Mouse (Mus musculus) heart, embryonic 11.5 days (tissue): ENCODE measurements around the gene Naif1. TPM values are rescaled to one million over a fixed set of nuclear protein-coding genes. Genes with fewer than 3 reads are reported as not detected.

Experiments used
- ATAC-seq: fragments of 200-750 bp; cut with Nextera tagmentation; replicated peaks from 2 replicates; pipeline ENCODE4 v1.8.0; 2017; ENCODE audit warnings: moderate library complexity; ENCODE audit not compliant: insufficient number of reproducible peaks, low FRiP score, low TSS enrichment
- H3K27ac ChIP-seq: fragments of 300-500 bp; sonication (generic); 2 replicates; pipeline ENCODE4 v1.5.1; 2014; ENCODE audit warnings: mild to moderate bottlenecking, low read depth, low read length
- H3K27me3 ChIP-seq: fragments of 300-500 bp; sonication (generic); 2 replicates; pipeline ENCODE4 v1.6.1; 2014; ENCODE audit warnings: mild to moderate bottlenecking, low read length, mixed read lengths; ENCODE audit not compliant: control insufficient read depth, insufficient read depth
- H3K36me3 ChIP-seq: fragments of 300-500 bp; sonication (generic); 2 replicates; pipeline ENCODE4 v1.6.1; 2014; ENCODE audit warnings: mild to moderate bottlenecking, low read length, moderate library complexity, mixed read lengths; ENCODE audit not compliant: control insufficient read depth, insufficient read depth
- H3K4me1 ChIP-seq: fragments of 300-500 bp; sonication (generic); 2 replicates; pipeline ENCODE4 v1.6.1; 2014; ENCODE audit warnings: low read length; ENCODE audit not compliant: control insufficient read depth, insufficient read depth
- H3K4me2 ChIP-seq: fragments of 300-500 bp; sonication (generic); 2 replicates; pipeline ENCODE4 v1.6.1; 2014; ENCODE audit warnings: mild to moderate bottlenecking, moderate library complexity
- H3K4me3 ChIP-seq: fragments of 300-500 bp; sonication (generic); 2 replicates; pipeline ENCODE4 v1.5.1; 2014; ENCODE audit warnings: low read depth, low read length
- H3K9ac ChIP-seq: fragments of 300-500 bp; sonication (generic); 2 replicates; pipeline ENCODE4 v1.6.1; 2014; ENCODE audit warnings: mild to moderate bottlenecking, low read depth, low read length, moderate library complexity
- H3K9me3 ChIP-seq: fragments of 300-500 bp; sonication (generic); replicated peaks from 2 replicates; pipeline ENCODE4 v1.6.1; 2016; ENCODE audit warnings: low read length; ENCODE audit not compliant: control insufficient read depth
- WGBS: fragments of 180-500 bp; shearing (Covaris S2); extraction: QIAGEN DNeasy Blood & Tissue Kit; methylation state at CpG from one replicate; pipeline ENCODE4 v1.1.7; 2014; ENCODE audit not compliant: insufficient replicate concordance; 5-methylcytosine and 5-hydroxymethylcytosine counted together
- polyA plus RNA-seq: library from polyadenylated mRNA; unstranded; fragments of >200 nt; fragmentation: Nextera tagmentation; extraction: Ambion mirVana; gene quantifications from 2 replicates; pipeline ENCODE4 v1.2.1, GENCODE M21; 2014

The Naif1 gene
- polyA plus RNA-seq: 5.1 and 5.3 TPM in 2 replicates

DNA sequence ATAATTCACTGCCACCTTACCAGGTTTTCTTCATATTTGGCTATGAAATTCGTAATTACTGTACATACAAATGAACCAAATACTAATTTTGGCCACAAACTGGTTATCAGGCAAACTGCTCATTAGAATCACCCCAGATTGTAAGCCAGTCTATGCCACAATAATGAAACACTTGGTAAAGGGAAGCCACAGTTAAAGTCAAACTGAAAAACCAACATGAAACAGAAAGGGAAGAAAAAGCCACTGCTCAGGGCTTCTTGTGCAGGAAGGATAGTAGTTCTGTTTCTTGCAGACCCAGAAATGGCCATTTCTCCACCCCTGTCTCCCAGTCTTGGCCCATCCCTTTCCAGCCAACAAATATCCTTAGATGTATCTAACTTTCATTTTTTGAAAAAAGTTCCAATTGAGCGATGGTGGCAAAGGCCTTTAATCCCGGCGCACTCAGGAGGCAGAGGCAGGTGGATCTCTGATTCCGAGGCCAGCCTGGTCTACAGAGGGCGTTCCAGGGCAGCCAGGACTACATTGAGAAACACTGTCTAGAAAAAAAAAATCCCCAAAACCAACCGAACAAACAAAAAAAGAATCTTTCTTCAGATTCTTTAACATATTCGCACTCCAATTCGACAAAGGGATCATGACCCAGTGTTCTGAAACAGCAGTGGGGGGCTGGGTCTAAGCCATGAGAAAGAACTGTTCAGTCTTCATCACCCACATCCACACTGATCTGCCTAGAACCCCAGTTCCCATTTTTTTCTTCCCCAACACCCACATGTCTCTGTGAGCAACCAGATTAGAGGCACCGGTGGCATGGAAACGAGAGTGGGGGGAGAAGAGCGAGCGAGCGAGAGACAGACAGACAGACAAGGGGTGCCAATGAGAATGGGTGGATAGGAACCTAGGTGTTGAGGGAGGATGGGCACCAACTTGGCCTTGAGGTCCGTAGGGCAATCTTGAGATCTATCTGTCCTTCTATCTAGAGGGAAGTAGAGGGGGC lies at the start of gene Naif1:
Gene Naif1 (plus strand): TSS at position 697 of the 994 bp plus-strand sequence.
- Histone ChIP-seq H3K36me3 (no peaks in the 10 kb centered on the region), H3K4me1 (peaks cover 30% of the 10 kb centered on the region), H3K4me2 (peak within 1 kb of the TSS; percentile 78), H3K27me3 (no peaks in the 10 kb centered on the region), H3K9ac (peak within 1 kb of the TSS; percentile 89), H3K4me3 (peak within 1 kb of the TSS; percentile 77), H3K9me3 (no peaks in the 10 kb centered on the region), H3K27ac (peak within 1 kb of the TSS; percentile 96)
- 71% methylated on average over 15 of the region's 15 CpGs for WGBS
- ATAC-seq: no peak

DNA sequence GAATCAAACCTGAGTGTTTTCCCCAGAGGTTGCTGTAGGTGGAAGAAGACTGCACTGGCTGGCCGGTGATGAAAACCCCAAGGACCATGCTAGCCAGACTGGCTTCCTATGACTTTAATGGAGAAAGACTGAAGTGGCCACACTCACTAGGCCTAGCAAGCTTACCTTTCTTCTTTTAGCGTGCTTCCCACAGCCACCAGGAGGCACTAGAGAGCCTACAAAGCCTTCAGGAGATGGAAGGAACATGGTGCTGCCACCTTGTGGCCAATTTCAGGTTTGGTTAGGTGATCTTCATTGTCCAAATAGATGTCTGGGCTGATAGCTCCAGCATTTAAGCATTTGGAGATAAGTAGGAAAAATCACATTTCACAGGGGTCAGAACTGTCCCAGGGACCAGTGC lies 45.6 kb upstream of the Naif1 start:
- no peaks in the 10 kb centered on the region for H3K4me1 ChIP-seq
- no peak overlapping the region for H3K4me2 ChIP-seq

DNA sequence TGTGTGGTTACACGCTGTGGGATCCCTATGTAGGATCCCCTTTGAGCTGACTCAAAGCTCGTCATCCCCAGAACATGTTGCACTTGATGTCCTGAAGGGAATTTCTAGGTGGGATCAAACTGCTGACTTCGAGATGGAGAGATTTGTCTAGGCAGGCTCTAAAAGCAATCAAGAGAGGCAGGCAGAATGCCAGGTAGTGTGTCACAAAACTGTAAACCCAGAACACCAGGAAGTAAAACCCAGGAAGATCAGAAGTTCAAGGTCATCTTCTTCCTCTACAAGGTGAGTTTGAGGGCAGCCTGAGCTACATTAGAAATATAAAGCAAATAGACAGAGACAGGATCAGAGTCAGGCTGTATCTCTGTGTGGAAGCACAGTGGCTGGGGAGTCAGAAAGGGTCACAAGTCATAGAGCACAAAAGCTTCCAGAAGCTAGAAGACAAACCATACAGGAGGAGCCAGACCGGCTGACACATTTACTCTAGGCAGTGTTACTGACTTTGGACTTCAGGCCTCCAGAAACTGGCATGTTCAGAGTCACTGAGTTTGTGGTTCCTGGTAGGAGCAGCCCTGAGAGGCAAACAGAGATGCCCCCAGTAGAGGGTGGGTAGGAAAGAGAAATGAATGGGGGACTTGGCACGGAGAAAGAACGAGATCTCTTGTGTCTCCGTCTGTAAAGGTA lies 43.0 kb upstream of the Naif1 start:
- no peaks in the 10 kb centered on the region for H3K4me1 ChIP-seq
- no peak overlapping the region for H3K4me2 ChIP-seq
- H3K4me3 ChIP-seq: no peak overlapping the region
- no peak overlapping the region; the same call in 1 of the 2 replicates for H3K9ac ChIP-seq
- no peak for ATAC-seq
- no peaks in the 10 kb centered on the region for H3K27me3 ChIP-seq
- H3K9me3 ChIP-seq: no peaks in the 10 kb centered on the region
- peaks cover 5% of the 10 kb centered on the region for H3K36me3 ChIP-seq
- WGBS: 76% methylated on average over 7 of the region's 7 CpGs
- H3K27ac ChIP-seq: no peak overlapping the region

More for the DNA sequence above, 45.6 kb upstream of the Naif1 start:
- Histone ChIP-seq H3K4me3 (no peak overlapping the region), H3K9me3 (no peaks in the 10 kb centered on the region), H3K9ac (0 out of 2 replicates have a peak overlapping the region, but pooled peaks have one; percentile 16), H3K27ac (no peak overlapping the region), H3K36me3 (peaks cover 10% of the 10 kb centered on the region), H3K27me3 (no peaks in the 10 kb centered on the region)
- no peak for ATAC-seq
- 9% methylated on average over 2 of the region's 2 CpGs for WGBS

DNA sequence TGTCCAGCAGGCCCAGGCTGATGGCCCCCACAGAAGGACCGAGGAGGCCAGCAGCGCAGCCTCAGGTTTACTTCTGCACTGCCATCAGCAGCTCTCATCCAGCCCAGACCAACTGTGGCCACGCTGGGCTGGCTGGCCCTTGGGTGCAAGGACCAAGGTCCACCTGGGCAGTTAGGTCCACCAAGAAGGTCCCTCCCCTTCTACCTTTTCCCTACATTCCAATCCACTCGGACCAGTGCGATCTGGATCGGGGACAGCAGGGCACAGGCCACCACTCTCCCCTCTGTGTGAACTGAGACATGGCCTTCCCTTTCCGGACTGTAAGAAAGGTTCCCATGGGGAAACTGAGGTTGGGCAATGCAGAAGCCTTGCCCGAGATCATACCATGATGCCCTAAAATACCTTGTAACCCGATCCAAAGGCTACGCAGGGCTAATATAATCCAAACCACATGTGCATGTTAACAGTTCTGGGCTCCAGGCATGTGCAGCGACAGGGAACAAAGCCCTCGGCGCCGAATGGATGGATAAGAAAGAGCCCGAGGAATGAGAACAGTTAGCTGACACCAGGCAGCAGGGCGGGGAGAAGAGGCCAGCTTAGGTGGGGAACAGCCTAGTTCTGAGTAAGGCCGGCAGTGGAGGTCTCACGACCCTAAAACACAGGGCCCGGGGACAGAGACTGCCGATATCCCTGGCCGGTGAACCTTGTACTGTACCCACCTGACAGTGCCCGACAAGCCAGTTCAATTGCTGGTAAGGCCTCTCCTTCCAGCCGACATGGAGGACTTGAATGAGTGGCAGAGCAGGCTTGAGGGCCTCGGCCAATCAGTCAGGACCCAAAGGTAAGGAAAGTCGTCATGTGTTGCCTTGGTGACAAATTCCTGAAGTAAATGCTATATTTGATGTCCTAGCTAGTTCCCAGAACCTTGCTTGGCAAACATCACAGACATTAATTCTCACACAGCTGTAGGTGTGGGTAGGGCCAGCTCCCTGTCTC lies 41.5 kb upstream of the Naif1 start:
- 61% methylated on average over 25 of the region's 25 CpGs for WGBS
- ATAC-seq: no peak

DNA sequence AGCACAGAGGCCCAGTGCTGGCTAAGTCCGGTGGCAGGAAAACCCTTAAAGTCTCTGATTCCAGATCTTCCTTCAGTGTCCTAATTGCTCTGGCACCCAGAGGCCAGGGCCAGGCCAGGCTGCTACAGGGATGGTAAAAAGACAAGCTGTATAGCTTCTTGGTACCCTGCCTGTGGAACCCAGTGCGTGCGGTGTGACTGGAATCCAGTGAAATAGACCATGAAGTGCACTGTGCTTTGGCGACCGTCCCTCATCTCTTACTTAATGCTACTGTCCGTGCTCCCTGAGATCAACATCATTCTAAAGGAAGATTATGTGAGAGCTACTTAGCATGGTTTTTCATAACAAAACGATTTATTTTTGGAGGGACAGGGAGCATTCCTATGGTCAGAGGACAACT lies 38.9 kb upstream of the Naif1 start:
- Histone ChIP-seq H3K27ac (no peak overlapping the region), H3K36me3 (peaks cover 12% of the 10 kb centered on the region), H3K9me3 (no peaks in the 10 kb centered on the region), H3K4me3 (no peak overlapping the region), H3K9ac (no peak overlapping the region), H3K4me2 (no peak overlapping the region), H3K4me1 (no peaks in the 10 kb centered on the region), H3K27me3 (no peaks in the 10 kb centered on the region)
- ATAC-seq: no peak
- WGBS: 77% methylated on average over 7 of the region's 7 CpGs

More for the DNA sequence above, 41.5 kb upstream of the Naif1 start:
- H3K9me3 ChIP-seq: no peaks in the 10 kb centered on the region
- H3K36me3 ChIP-seq: no peaks in the 10 kb centered on the region
- H3K9ac ChIP-seq: no peak overlapping the region
- H3K4me1 ChIP-seq: no peaks in the 10 kb centered on the region
- no peaks in the 10 kb centered on the region for H3K27me3 ChIP-seq
- no peak overlapping the region for H3K4me2 ChIP-seq
- H3K27ac ChIP-seq: no peak overlapping the region
- H3K4me3 ChIP-seq: no peak overlapping the region

DNA sequence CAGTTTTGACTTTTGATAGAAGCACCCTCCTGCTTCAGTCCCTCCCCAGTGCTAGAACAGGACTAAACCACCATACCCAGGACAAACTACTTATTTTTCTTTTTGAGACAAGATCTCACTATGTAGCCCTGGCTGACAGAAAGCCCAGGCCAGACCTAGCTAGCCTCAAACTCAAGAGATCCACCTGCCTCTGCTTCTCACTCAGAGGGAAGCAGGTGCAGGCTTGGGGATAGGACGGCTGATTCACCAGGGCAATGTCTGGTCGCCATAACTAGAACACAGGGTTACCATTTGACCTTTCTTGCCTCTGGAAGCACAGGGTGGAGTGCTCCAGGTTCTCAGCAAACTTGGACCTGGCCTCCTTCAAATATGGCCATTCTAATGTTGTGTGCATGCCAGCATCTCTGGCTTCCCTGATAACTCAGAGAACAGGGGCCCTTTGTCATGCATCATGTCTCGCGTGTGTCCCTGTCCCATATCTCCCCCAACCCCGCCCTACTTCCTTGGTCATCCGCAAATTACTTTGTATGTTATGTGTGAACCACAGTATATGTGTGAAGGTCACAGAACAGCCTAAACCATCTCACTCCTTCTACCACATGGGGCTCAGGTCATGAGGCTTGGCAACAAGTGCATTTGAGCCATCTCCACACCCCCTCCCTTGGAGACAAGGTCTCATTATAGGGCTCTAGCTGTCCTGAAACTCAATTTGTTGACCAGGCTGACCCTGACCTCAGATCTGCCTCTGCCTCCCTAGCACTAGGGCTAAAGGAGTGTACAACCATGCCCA lies 37.3 kb upstream of the Naif1 start:
- ATAC-seq: no peak

DNA sequence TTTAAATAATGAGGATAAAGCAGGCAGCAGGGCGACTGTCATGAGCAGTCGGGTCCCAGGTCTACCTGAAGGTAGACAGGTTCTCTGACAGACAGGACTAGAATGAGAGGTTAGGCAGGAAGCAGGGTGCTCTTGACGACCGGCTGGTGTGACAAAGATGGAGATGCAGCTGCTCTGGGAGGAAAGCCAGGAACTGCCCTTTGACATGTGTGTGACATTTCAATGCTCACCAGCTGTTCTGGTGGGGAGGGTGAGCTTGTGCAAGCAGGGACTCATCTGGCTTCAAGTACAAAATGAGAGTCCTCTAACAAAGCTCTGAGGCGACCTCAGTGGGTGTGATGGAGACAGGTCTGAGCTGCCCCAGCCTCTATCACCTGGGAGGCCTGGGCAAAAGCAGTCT lies 36.3 kb upstream of the Naif1 start:
- Histone ChIP-seq H3K36me3 (peaks cover 28% of the 10 kb centered on the region), H3K27me3 (no peaks in the 10 kb centered on the region), H3K9me3 (no peaks in the 10 kb centered on the region), H3K27ac (no peak overlapping the region), H3K4me3 (no peak overlapping the region), H3K4me1 (no peaks in the 10 kb centered on the region), H3K9ac (no peak overlapping the region), H3K4me2 (no peak overlapping the region)
- ATAC-seq: no peak
- WGBS: 63% methylated on average over 5 of the region's 5 CpGs

More for the DNA sequence above, 37.3 kb upstream of the Naif1 start:
- H3K9me3 ChIP-seq: no peaks in the 10 kb centered on the region
- no peaks in the 10 kb centered on the region for H3K4me1 ChIP-seq
- H3K9ac ChIP-seq: no peak overlapping the region
- H3K4me3 ChIP-seq: no peak overlapping the region
- peaks cover 24% of the 10 kb centered on the region for H3K36me3 ChIP-seq
- H3K27ac ChIP-seq: no peak overlapping the region
- no peak overlapping the region for H3K4me2 ChIP-seq
- 83% methylated on average over 6 of the region's 6 CpGs for WGBS
- H3K27me3 ChIP-seq: no peaks in the 10 kb centered on the region
